Mouse (Mus musculus) midbrain, embryonic 10.5 days (tissue): ENCODE data around the gene Prss30. TPM values are rescaled to one million over a fixed set of nuclear protein-coding genes. Genes with fewer than 3 reads are reported as not detected.

ENCODE experiments used
- DNase-seq: peaks from one replicate; pipeline ENCODE4 v3.0.0-alpha.2; 2017; ENCODE audit warnings: low spot score
- H3K27ac ChIP-seq: fragments of 300-500 bp; sonication (generic); replicated peaks from 2 replicates; pipeline ENCODE4 v1.5.1; 2016; ENCODE audit warnings: mild to moderate bottlenecking
- H3K27me3 ChIP-seq: fragments of 300-500 bp; sonication (generic); 2 replicates; pipeline ENCODE4 v1.6.1; 2016; ENCODE audit warnings: low read depth, mild to moderate bottlenecking; ENCODE audit not compliant: poor library complexity, severe bottlenecking
- H3K36me3 ChIP-seq: fragments of 300-500 bp; sonication (generic); 2 replicates; pipeline ENCODE4 v1.6.1; 2016; ENCODE audit warnings: mild to moderate bottlenecking, moderate library complexity
- H3K4me1 ChIP-seq: fragments of 300-500 bp; sonication (generic); 2 replicates; pipeline ENCODE4 v1.6.1; 2016
- H3K4me3 ChIP-seq: fragments of 300-500 bp; sonication (generic); 2 replicates; pipeline ENCODE4 v1.5.1; 2016; ENCODE audit warnings: mild to moderate bottlenecking, moderate library complexity
- H3K9me3 ChIP-seq: fragments of 300-500 bp; sonication (generic); replicated peaks from 2 replicates; pipeline ENCODE4 v1.6.1; 2016; ENCODE audit warnings: mild to moderate bottlenecking
- WGBS: fragments of 180-500 bp; shearing (Covaris S2); methylation state at CpG from one replicate; pipeline ENCODE4 v1.1.7; 2016; 5-methylcytosine and 5-hydroxymethylcytosine counted together
- polyA plus RNA-seq: library from polyadenylated mRNA; unstranded; fragments of >200 nt; fragmentation: Nextera tagmentation; extraction: Ambion mirVana; gene quantifications from 2 replicates; pipeline ENCODE4 v1.2.1, GENCODE M21; 2016

The Prss30 gene
- not detected in 2 replicates for polyA plus RNA-seq

DNA sequence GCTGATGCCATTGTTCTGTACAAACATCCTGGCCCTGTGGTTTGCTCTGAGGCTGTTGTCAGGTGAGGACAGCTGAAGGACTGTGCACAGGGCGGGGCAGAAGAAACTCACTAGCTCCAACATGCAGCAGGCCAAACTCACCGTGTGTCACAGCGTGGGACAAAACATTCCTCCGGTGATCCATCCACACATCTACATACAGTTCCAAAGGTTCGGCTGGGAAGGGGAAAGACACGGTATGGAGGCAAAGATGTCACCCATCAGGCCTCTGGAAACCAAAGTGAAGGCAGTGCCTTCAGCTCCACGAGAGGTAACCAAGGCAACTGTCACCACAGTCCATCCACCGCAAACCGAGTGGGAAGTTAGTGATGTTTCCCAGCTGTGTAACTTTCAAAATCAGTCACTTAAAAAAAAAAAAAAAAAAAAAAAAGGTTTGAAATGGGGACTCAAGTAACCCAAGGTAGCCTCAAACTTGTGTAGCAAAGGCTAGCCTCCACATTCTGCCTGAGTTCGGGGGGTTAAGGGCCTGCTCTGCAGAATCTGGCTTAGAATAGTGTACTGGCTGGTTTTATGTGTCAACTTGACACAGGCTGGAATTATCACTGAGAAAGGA is at the start of gene Prss30:
TSS of gene Prss30 (minus strand) at position 270 of the 613 bp plus-strand sequence.
- DNase-seq, result no peak
- Histone ChIP-seq H3K4me1 (peaks cover 11% of the 10 kb centered on the region), H3K27me3 (no peaks in the 10 kb centered on the region), H3K4me3 (no peak within 1 kb of the TSS), H3K36me3 (no peaks in the 10 kb centered on the region), H3K27ac (no peak within 1 kb of the TSS), H3K9me3 (no peaks in the 10 kb centered on the region)
- WGBS, result 81% methylated on average over 10 of the region's 10 CpGs

DNA sequence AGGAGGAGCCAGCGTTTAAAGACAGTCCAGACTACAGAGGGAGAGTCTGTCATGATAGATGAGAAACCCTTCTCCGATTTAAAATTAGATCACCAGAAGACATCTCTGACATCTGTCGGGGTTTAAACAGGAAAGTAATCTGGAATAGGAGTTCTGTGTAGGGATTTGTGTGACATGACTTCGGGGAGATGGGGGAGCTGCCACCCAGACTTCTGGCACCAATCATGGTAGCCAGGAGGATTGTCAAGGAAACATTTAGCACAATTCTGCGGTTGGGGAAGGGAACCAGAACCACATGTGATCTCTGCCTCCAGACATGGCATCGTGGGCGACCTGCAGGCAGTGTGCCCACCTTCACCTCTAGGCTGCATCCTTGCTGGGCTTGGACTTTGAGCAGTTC is 49.1 kb upstream of the Prss30 start:
- WGBS, result 83% methylated on average over 7 of the region's 7 CpGs
- Histone ChIP-seq H3K36me3 (no peaks in the 10 kb centered on the region), H3K4me3 (no peak overlapping the region), H3K9me3 (no peaks in the 10 kb centered on the region), H3K4me1 (no peaks in the 10 kb centered on the region), H3K27me3 (no peaks in the 10 kb centered on the region), H3K27ac (no peak overlapping the region)
- DNase-seq, result no peak

DNA sequence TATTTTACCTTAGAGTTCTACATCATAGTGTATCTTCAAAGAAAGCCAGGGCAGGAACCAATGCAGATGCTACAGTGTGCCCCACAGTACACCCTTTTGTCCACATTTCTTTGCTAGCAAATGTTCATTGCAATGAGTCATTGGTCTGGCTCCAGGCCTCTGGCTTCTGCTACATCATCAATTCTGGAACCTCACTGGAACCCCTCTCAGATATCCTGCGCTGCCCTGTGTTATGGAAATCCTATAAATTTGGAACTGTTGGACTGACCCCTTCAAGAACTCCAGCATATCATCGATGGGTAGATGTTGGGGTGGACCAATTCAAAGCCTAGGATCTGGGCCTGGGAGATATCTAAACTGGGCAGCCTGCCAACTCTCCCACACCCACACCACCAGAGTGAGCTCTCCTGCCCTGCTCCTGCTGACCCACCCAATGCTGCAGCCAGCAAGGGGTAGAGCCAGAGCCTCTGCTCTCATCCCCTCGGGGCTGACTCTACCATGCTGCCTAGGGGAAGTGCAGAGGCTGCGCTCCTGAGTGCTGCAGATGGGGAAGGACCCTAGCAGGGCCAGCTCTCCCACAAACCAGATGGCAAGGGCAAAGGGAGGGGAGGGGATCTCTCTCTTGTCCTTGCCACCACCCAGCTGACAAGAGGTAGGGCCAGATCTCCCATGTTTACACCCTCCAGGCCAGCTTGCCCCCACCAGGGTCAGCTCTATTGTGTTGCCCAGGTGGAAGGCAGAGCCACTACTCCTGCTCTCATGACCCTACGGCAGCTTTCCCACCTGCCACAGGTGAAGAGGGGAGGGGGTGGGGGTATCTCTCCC is 41.2 kb upstream of the Prss30 start:
- no peaks in the 10 kb centered on the region for H3K4me1 ChIP-seq
- no peak for DNase-seq
- no peaks in the 10 kb centered on the region for H3K9me3 ChIP-seq
- H3K27ac ChIP-seq, result no peak overlapping the region
- no peak overlapping the region for H3K4me3 ChIP-seq
- no peaks in the 10 kb centered on the region for H3K27me3 ChIP-seq
- H3K36me3 ChIP-seq, result no peaks in the 10 kb centered on the region
- WGBS, result 76% methylated on average over 5 of the region's 5 CpGs

DNA sequence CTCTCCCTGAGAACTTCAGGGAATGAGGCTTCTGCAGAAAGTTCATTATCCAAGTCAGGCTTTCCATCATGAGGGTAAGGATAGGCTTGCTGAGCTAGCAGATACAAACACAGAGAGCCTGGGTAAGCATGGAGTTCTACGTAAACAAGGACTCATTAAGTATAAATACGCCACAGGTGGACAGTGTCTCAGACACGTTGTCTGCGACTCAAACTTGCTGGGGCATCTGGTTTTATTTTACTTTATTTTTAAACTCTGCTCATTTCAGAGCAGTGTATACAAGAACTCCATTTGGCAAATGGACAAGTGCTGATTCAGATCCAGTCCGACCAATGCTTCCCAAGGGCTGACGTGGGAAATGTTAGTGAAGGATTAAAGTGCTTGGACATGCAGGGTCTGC is 40.3 kb upstream of the Prss30 start:
- Histone ChIP-seq H3K4me1 (no peaks in the 10 kb centered on the region), H3K27ac (no peak overlapping the region), H3K27me3 (no peaks in the 10 kb centered on the region), H3K4me3 (no peak overlapping the region), H3K36me3 (no peaks in the 10 kb centered on the region), H3K9me3 (no peaks in the 10 kb centered on the region)
- DNase-seq, result no peak
- WGBS, result 81% methylated on average over 6 of the region's 6 CpGs

GRCm38 (mm10) chr17:24015727-24016126 is 35.4 kb upstream of the Prss30 start:
- Histone ChIP-seq H3K4me3 (no peak overlapping the region), H3K27me3 (no peaks in the 10 kb centered on the region), H3K36me3 (no peaks in the 10 kb centered on the region), H3K27ac (no peak overlapping the region), H3K9me3 (no peaks in the 10 kb centered on the region), H3K4me1 (no peaks in the 10 kb centered on the region)
- peak; percentile 38 for DNase-seq
- WGBS, result 25% methylated on average over 14 of the region's 14 CpGs

DNA sequence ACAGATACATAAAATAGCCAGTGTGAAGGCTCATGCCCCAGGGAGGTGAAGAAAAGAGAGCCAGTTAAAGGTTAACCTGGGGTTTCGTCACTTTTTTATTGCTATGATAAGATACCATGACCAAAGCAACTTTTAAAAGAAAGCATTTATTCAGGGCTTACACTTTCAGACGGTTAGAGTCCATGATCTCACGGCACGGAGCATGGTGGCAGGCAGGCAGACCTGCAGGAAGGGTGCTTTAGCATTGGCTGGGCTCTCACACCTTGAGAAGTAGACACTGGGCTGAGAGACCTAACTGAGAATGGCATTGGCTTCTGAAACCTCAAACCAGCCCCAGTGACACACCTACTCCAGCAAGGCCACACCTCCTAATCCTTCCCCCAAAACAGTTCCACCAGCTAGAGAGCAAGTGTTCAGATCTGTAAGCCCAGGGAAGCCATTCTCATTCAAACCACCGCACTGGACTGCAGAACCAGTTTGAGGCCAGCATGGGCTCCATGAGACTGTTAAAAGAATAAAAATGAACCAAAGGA is 34.1 kb upstream of the Prss30 start:
- DNase-seq, result no peak
- Histone ChIP-seq H3K9me3 (no peaks in the 10 kb centered on the region), H3K36me3 (no peaks in the 10 kb centered on the region), H3K4me1 (no peaks in the 10 kb centered on the region), H3K4me3 (no peak overlapping the region), H3K27me3 (no peaks in the 10 kb centered on the region), H3K27ac (no peak overlapping the region)
- 89% methylated on average over 5 of the region's 5 CpGs for WGBS

GRCm38 (mm10) chr17:24012921-24013320 is 32.6 kb upstream of the Prss30 start:
- Histone ChIP-seq H3K4me3 (no peak overlapping the region), H3K9me3 (no peaks in the 10 kb centered on the region), H3K4me1 (no peaks in the 10 kb centered on the region), H3K27ac (no peak overlapping the region), H3K27me3 (no peaks in the 10 kb centered on the region), H3K36me3 (no peaks in the 10 kb centered on the region)
- WGBS, result 84% methylated on average over 2 of the region's 2 CpGs
- no peak for DNase-seq

- Histone ChIP-seq H3K27me3 (no peaks in the 10 kb centered on the region), H3K4me1 (no peaks in the 10 kb centered on the region), H3K27ac (no peak overlapping the region), H3K36me3 (no peaks in the 10 kb centered on the region), H3K9me3 (no peaks in the 10 kb centered on the region), H3K4me3 (no peak overlapping the region)
- WGBS, result 60% methylated on average over 5 of the region's 5 CpGs
- no peak for DNase-seq
These were observed 29.3 kb upstream of the Prss30 start for GRCm38 (mm10) chr17:24009617-24010016.

DNA sequence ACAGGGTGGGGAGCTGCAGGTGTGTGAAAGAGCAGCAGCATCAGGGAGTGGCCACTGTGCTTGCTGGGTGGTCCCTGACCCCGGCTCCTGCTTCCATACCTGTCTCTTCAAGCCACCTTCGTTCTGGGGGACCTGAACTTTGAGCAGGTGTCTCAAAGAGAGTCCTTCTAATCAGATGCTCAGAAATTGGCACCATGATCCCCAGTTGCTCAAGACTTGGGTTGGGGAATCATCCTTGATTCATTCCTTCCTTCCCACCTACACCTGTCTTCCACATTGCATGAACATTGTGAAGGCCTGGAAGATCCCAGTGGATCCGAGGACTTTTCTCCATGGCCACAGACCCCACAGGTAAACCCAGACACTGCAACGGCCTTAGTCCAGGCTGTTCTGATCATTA is 27.7 kb upstream of the Prss30 start:
- no peak overlapping the region for H3K27ac ChIP-seq
- WGBS, result 79% methylated on average over 4 of the region's 4 CpGs
- no peaks in the 10 kb centered on the region for H3K27me3 ChIP-seq
- no peaks in the 10 kb centered on the region for H3K4me1 ChIP-seq
- H3K36me3 ChIP-seq, result no peaks in the 10 kb centered on the region
- no peak overlapping the region for H3K4me3 ChIP-seq
- no peak for DNase-seq
- no peaks in the 10 kb centered on the region for H3K9me3 ChIP-seq

GRCm38 (mm10) chr17:24007391-24007790 is 27.0 kb upstream of the Prss30 start:
- Histone ChIP-seq H3K36me3 (no peaks in the 10 kb centered on the region), H3K4me3 (no peak overlapping the region), H3K4me1 (no peaks in the 10 kb centered on the region), H3K27me3 (no peaks in the 10 kb centered on the region), H3K9me3 (no peaks in the 10 kb centered on the region), H3K27ac (no peak overlapping the region)
- 77% methylated on average over 1 of the region's 1 CpGs for WGBS
- no peak for DNase-seq

GRCm38 (mm10) chr17:24006930-24007329 is 26.6 kb upstream of the Prss30 start:
- H3K4me1 ChIP-seq, result no peaks in the 10 kb centered on the region
- 52% methylated on average over 2 of the region's 2 CpGs for WGBS
- no peaks in the 10 kb centered on the region for H3K9me3 ChIP-seq
- H3K36me3 ChIP-seq, result no peaks in the 10 kb centered on the region
- H3K27me3 ChIP-seq, result no peaks in the 10 kb centered on the region
- H3K27ac ChIP-seq, result no peak overlapping the region
- no peak overlapping the region for H3K4me3 ChIP-seq
- DNase-seq, result no peak

- WGBS, result 97% methylated on average over 3 of the region's 3 CpGs
- no peak for DNase-seq
- Histone ChIP-seq H3K9me3 (no peaks in the 10 kb centered on the region), H3K36me3 (no peaks in the 10 kb centered on the region), H3K4me3 (no peak overlapping the region), H3K4me1 (no peaks in the 10 kb centered on the region), H3K27ac (no peak overlapping the region), H3K27me3 (no peaks in the 10 kb centered on the region)
These were observed 24.7 kb upstream of the Prss30 start for GRCm38 (mm10) chr17:24005049-24005448.

- Histone ChIP-seq H3K9me3 (no peaks in the 10 kb centered on the region), H3K4me1 (no peaks in the 10 kb centered on the region), H3K27ac (no peak overlapping the region), H3K4me3 (no peak overlapping the region), H3K36me3 (no peaks in the 10 kb centered on the region), H3K27me3 (no peaks in the 10 kb centered on the region)
- DNase-seq, result no peak
- 92% methylated on average over 14 of the region's 14 CpGs for WGBS
These were observed 23.8 kb upstream of the Prss30 start for GRCm38 (mm10) chr17:24004071-24004665.
